Mouse (Mus musculus) testis, adult 2 months (tissue): ENCODE measurements around the gene Mmd.

Experiments used
- CTCF ChIP-seq: fragments of 200-500 bp; IDR thresholded peaks from 2 replicates; pipeline ENCODE4 v1.5.1; 2012; ENCODE audit warnings: low read depth, mild to moderate bottlenecking, inconsistent platforms, low read length, moderate library complexity; ENCODE audit not compliant: control insufficient read depth, insufficient read depth, insufficient replicate concordance
- POLR2A ChIP-seq: fragments of 200-500 bp; IDR thresholded peaks from 2 replicates; pipeline ENCODE4 v1.6.1; 2012; ENCODE audit warnings: low read depth, mild to moderate bottlenecking, inconsistent platforms, low read length, moderate library complexity; ENCODE audit not compliant: control insufficient read depth

GRCm38 (mm10) chr11:90251923-90252322 lies 2.7 kb downstream of the Mmd start:
- TF ChIP-seq POLR2A, result no peak
- no peak for TF ChIP-seq CTCF
